Mouse (Mus musculus): ENCODE measurements around the gene Musk. TPM values are rescaled to one million over a fixed set of nuclear protein-coding genes. Genes with fewer than 3 reads are reported as not detected.

Musk gene
- polyA plus RNA-seq, 1 experiment from 2014 or later, result 0.21 TPM

- no peak for TF ChIP-seq CTCF (IDR thresholded peaks at IDR 0.05; ENCODE audit: low read depth)
- Histone ChIP-seq H3K9ac (ENCODE audit: low read depth, low read length) (no peak overlapping the region), H3K27me3 (replicated peaks; ENCODE audit: control insufficient read depth, insufficient read depth, low read length) (no peaks in the 10 kb centered on the region), H3K4me1 (replicated peaks; ENCODE audit: control insufficient read depth, insufficient read depth, low read length) (no peaks in the 10 kb centered on the region), H3K9me3 (ENCODE audit: control insufficient read depth) (no peaks in the 10 kb centered on the region), H3K27ac (ENCODE audit: low read depth, low read length) (no peak overlapping the region), H3K4me2 (replicated peaks; ENCODE audit: low read depth) (no peak overlapping the region), H3K4me3 (ENCODE audit: low read depth, low read length) (no peak overlapping the region), H3K36me3 (ENCODE audit: control insufficient read depth, insufficient read depth) (no peaks in the 10 kb centered on the region)
- no peak for ATAC-seq
- WGBS, result 85% methylated on average over 7 of the region's 7 CpGs
Measured at GRCm38 (mm10) chr4:58350206-58350605, 64.4 kb downstream of the Musk start.

GRCm38 (mm10) chr4:58351165-58351564 lies 65.4 kb downstream of the Musk start:
- Histone ChIP-seq H3K9ac (ENCODE audit: low read depth, low read length) (no peak overlapping the region), H3K9me3 (ENCODE audit: control insufficient read depth) (no peaks in the 10 kb centered on the region), H3K4me1 (replicated peaks; ENCODE audit: control insufficient read depth, insufficient read depth, low read length) (no peaks in the 10 kb centered on the region), H3K36me3 (ENCODE audit: control insufficient read depth, insufficient read depth) (no peaks in the 10 kb centered on the region), H3K4me2 (replicated peaks; ENCODE audit: low read depth) (no peak overlapping the region), H3K27ac (ENCODE audit: low read depth, low read length) (no peak overlapping the region), H3K4me3 (ENCODE audit: low read depth, low read length) (no peak overlapping the region), H3K27me3 (replicated peaks; ENCODE audit: control insufficient read depth, insufficient read depth, low read length) (no peaks in the 10 kb centered on the region)
- no peak for TF ChIP-seq CTCF (IDR thresholded peaks at IDR 0.05; ENCODE audit: low read depth)
- ATAC-seq, result no peak
- 64% methylated on average over 10 of the region's 10 CpGs for WGBS

- no peaks in the 10 kb centered on the region for H3K36me3 ChIP-seq (ENCODE audit: control insufficient read depth, insufficient read depth)
- TF ChIP-seq CTCF (IDR thresholded peaks at IDR 0.05; ENCODE audit: low read depth), result no peak
- no peak overlapping the region for H3K9ac ChIP-seq (ENCODE audit: low read depth, low read length)
- H3K9me3 ChIP-seq (ENCODE audit: control insufficient read depth), result no peaks in the 10 kb centered on the region
- no peak overlapping the region; the same call in 1 of the 2 replicates for H3K4me2 ChIP-seq (replicated peaks; ENCODE audit: low read depth)
- 68% methylated on average over 5 of the region's 5 CpGs for WGBS
- no peak overlapping the region for H3K4me3 ChIP-seq (ENCODE audit: low read depth, low read length)
- H3K27ac ChIP-seq (ENCODE audit: low read depth, low read length), result no peak overlapping the region
- no peaks in the 10 kb centered on the region for H3K27me3 ChIP-seq (replicated peaks; ENCODE audit: control insufficient read depth, insufficient read depth, low read length)
- ATAC-seq, result no peak
- no peaks in the 10 kb centered on the region for H3K4me1 ChIP-seq (replicated peaks; ENCODE audit: control insufficient read depth, insufficient read depth, low read length)
Measured at GRCm38 (mm10) chr4:58351590-58351989, 65.8 kb downstream of the Musk start.

- Histone ChIP-seq H3K27me3 (replicated peaks; ENCODE audit: control insufficient read depth, insufficient read depth, low read length) (no peaks in the 10 kb centered on the region), H3K9me3 (ENCODE audit: control insufficient read depth) (no peaks in the 10 kb centered on the region), H3K27ac (ENCODE audit: low read depth, low read length) (no peak overlapping the region), H3K9ac (ENCODE audit: low read depth, low read length) (no peak overlapping the region), H3K36me3 (ENCODE audit: control insufficient read depth, insufficient read depth) (no peaks in the 10 kb centered on the region), H3K4me2 (replicated peaks; ENCODE audit: low read depth) (no peak overlapping the region), H3K4me3 (ENCODE audit: low read depth, low read length) (no peak overlapping the region), H3K4me1 (replicated peaks; ENCODE audit: control insufficient read depth, insufficient read depth, low read length) (no peaks in the 10 kb centered on the region)
- ATAC-seq, result no peak
- 74% methylated on average over 4 of the region's 4 CpGs for WGBS
- no peak for TF ChIP-seq CTCF (IDR thresholded peaks at IDR 0.05; ENCODE audit: low read depth)
Measured at GRCm38 (mm10) chr4:58358996-58359395, 73.2 kb downstream of the Musk start.

- Histone ChIP-seq H3K4me1 (replicated peaks; ENCODE audit: control insufficient read depth, insufficient read depth, low read length) (no peaks in the 10 kb centered on the region), H3K4me3 (ENCODE audit: low read depth, low read length) (no peak overlapping the region), H3K36me3 (ENCODE audit: control insufficient read depth, insufficient read depth) (no peaks in the 10 kb centered on the region), H3K27ac (ENCODE audit: low read depth, low read length) (no peak overlapping the region), H3K9ac (ENCODE audit: low read depth, low read length) (no peak overlapping the region), H3K4me2 (replicated peaks; ENCODE audit: low read depth) (no peak overlapping the region), H3K27me3 (replicated peaks; ENCODE audit: control insufficient read depth, insufficient read depth, low read length) (no peaks in the 10 kb centered on the region), H3K9me3 (ENCODE audit: control insufficient read depth) (no peaks in the 10 kb centered on the region)
- no peak for TF ChIP-seq CTCF (IDR thresholded peaks at IDR 0.05; ENCODE audit: low read depth)
- 72% methylated on average over 6 of the region's 6 CpGs for WGBS
- ATAC-seq, result no peak
Measured at GRCm38 (mm10) chr4:58365321-58365720, 79.6 kb downstream of the Musk start.

- Histone ChIP-seq H3K36me3 (ENCODE audit: control insufficient read depth, insufficient read depth) (no peaks in the 10 kb centered on the region), H3K4me2 (replicated peaks; ENCODE audit: low read depth) (no peak overlapping the region), H3K27ac (ENCODE audit: low read depth, low read length) (no peak overlapping the region), H3K9me3 (ENCODE audit: control insufficient read depth) (no peaks in the 10 kb centered on the region), H3K9ac (ENCODE audit: low read depth, low read length) (no peak overlapping the region), H3K27me3 (replicated peaks; ENCODE audit: control insufficient read depth, insufficient read depth, low read length) (no peaks in the 10 kb centered on the region), H3K4me3 (ENCODE audit: low read depth, low read length) (no peak overlapping the region), H3K4me1 (replicated peaks; ENCODE audit: control insufficient read depth, insufficient read depth, low read length) (no peaks in the 10 kb centered on the region)
- no peak for TF ChIP-seq CTCF (IDR thresholded peaks at IDR 0.05; ENCODE audit: low read depth)
- no peak for ATAC-seq
- WGBS, result 75% methylated on average over 1 of the region's 1 CpGs
Measured at GRCm38 (mm10) chr4:58371106-58371505, 85.3 kb downstream of the Musk start.

- Histone ChIP-seq H3K4me3 (ENCODE audit: low read depth, low read length) (no peak overlapping the region), H3K4me2 (replicated peaks; ENCODE audit: low read depth) (no peak overlapping the region), H3K36me3 (ENCODE audit: control insufficient read depth, insufficient read depth) (no peaks in the 10 kb centered on the region), H3K27me3 (replicated peaks; ENCODE audit: control insufficient read depth, insufficient read depth, low read length) (no peaks in the 10 kb centered on the region), H3K4me1 (replicated peaks; ENCODE audit: control insufficient read depth, insufficient read depth, low read length) (no peaks in the 10 kb centered on the region), H3K27ac (ENCODE audit: low read depth, low read length) (no peak overlapping the region), H3K9ac (ENCODE audit: low read depth, low read length) (no peak overlapping the region), H3K9me3 (ENCODE audit: control insufficient read depth) (no peaks in the 10 kb centered on the region)
- ATAC-seq, result no peak
- TF ChIP-seq CTCF (IDR thresholded peaks at IDR 0.05; ENCODE audit: low read depth), result no peak
- WGBS, result 80% methylated on average over 10 of the region's 10 CpGs
Measured at GRCm38 (mm10) chr4:58373599-58373998, 87.8 kb downstream of the Musk start.
